Mouse (Mus musculus) cerebellum, adult 2 months (tissue): ENCODE measurements around the gene Psmb3.

Experiments
- CTCF ChIP-seq: fragments of 200-500 bp; IDR thresholded peaks from 2 replicates; pipeline ENCODE4 v1.5.1; 2011; ENCODE audit warnings: low read depth, mild to moderate bottlenecking, control low read depth, low read length, moderate library complexity, borderline replicate concordance; ENCODE audit not compliant: insufficient read depth
- POLR2A ChIP-seq: fragments of 200-500 bp; IDR thresholded peaks from 2 replicates; pipeline ENCODE4 v1.6.1; 2011; ENCODE audit warnings: low read length, control low read depth, borderline replicate concordance; ENCODE audit not compliant: insufficient read depth

DNA sequence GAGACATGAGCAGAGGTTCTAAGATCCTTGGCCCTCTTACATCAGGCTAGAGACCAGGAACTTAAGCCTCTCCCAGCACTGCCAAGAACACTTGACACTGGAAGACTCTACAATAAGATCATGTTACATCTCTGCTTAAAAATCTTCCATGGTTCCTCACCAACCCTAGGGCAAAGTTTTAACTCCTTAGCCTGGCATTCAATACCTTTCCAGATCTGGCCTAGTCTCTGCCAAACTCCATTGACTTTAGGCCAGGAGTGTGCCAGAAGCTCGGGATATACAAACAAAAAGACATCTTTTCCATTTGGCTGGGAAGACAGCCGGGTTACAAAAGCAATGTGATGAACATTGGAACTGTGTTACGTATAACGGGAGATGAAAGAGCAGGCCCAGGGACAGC is 34.4 kb downstream of the Psmb3 start:
- TF ChIP-seq POLR2A, result no peak
- no peak for TF ChIP-seq CTCF
